Mouse (Mus musculus) kidney, adult 10 weeks (tissue): ENCODE results near the gene Elp6. TPM values are rescaled to one million over a fixed set of nuclear protein-coding genes. Genes with fewer than 3 reads are reported as not detected.

Experiments used
- polyA plus RNA-seq: library from polyadenylated mRNA; stranded (reverse); fragments of 350-450 nt; fragmentation: Illumina TruSeq; extraction: RNeasy Lipid Tissue Mini Kit (QIAGEN cat#74804); gene quantifications from one replicate; pipeline ENCODE4 v1.2.3, GENCODE M21; 2014; ENCODE audit warnings: low read depth, low replicate concordance

The Elp6 gene
- 0.69 TPM for polyA plus RNA-seq

GRCm38 (mm10) chr9:110304969-110305651 lies at the start of gene Elp6:
TSS of gene Elp6 (plus strand) at chr9:110305173.

GRCm38 (mm10) chr9:110333135-110333895 lies 28.3 kb downstream of the Elp6 start, which contains the start of gene Scap:
TSS of gene Scap (plus strand) at chr9:110333288.

Other genes with a start within 250 kb of the Elp6 start
- 34.2 TPM for gene Smarcc1, start 187.5 kb upstream of the Elp6 start, polyA plus RNA-seq
- 28.5 TPM for gene Dhx30, start 187.3 kb upstream of the Elp6 start, polyA plus RNA-seq
- 0.57 TPM for gene Cspg5, start 61.4 kb upstream of the Elp6 start, polyA plus RNA-seq
- gene Scap, start 28.1 kb downstream of the Elp6 start, polyA plus RNA-seq: 2.1 TPM
- 0.65 TPM for gene Ptpn23, start 103.0 kb downstream of the Elp6 start, polyA plus RNA-seq
- gene Ngp, start 114.6 kb downstream of the Elp6 start, polyA plus RNA-seq: not detected
- 3.4 TPM for gene Klhl18, start 171.5 kb downstream of the Elp6 start, polyA plus RNA-seq
- 1.7 TPM for gene Kif9, start 171.8 kb downstream of the Elp6 start, polyA plus RNA-seq
- gene Setd2, start 227.4 kb downstream of the Elp6 start, polyA plus RNA-seq: 48.7 TPM